Mouse (Mus musculus): ENCODE measurements at regions not wholly inside any gene's neighbourhood (a gene's known extent, or its start where the extent isn't known, plus 50 kb on each side); places are given as distances from the start of the nearest gene placed in this dataset.

DNA sequence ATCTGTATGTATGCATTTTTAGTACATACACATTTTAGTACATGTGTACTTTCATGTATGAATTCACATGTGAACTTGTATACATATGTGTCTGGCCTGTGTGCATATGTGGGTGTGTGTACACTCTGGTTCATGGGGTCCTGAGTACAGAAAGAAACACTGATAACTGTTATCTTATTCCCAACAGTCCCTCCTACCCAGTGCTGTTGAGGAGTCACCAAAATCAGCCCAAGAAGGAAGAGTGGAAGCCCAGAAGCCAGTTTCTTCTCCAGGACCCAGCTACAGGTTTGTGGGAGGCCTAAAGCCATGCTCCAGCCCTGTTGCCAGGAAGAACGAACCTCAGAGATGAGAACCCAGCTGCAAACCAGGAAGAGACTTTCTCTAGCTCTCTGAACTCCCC is 53.6 kb upstream of the Irf2bp2 start:
- no peak overlapping the region for H3K27ac ChIP-seq (ENCODE audit: insufficient read depth, low read depth)
- no peaks in the 10 kb centered on the region for H3K36me3 ChIP-seq (replicated peaks in 1 of 2; ENCODE audit: control insufficient read depth in 1 of 2, insufficient read depth in 1 of 2, low read length in 1 of 2)
- H3K4me1 ChIP-seq (ENCODE audit: control insufficient read depth in 1 of 2, insufficient read depth in 2 of 2) = peaks cover 3 to 13% of the 10 kb centered on the region in 2 experiments
- in situ Hi-C loops (cut with MboI; ENCODE audit: low pct_ligation_motif_present, low pct_unique_long_range_greater_than_20kb, low sequenced_read_pairs) (no loop called here), dilution Hi-C loops (cut with MboI; ENCODE audit: extremely low pct_ligation_motif_present, extremely low pct_unique_long_range_greater_than_20kb, low sequenced_read_pairs) (no loop called here)
- no peak overlapping the region for H3K9ac ChIP-seq (ENCODE audit: insufficient read depth, low read depth)
- TF ChIP-seq PAX5 (IDR thresholded peaks at IDR 0.05; ENCODE audit: low read length) = no peak
- no peak for TF ChIP-seq RAD21 (IDR thresholded peaks at IDR 0.05; ENCODE audit: low read depth, low read length)
- TF ChIP-seq SMC3 (IDR thresholded peaks at IDR 0.05; ENCODE audit: low read depth, low read length) = no peak
- TF ChIP-seq ZC3H11A (IDR thresholded peaks at IDR 0.05; ENCODE audit: low read depth, low read length) = no peak
- no peak for TF ChIP-seq IRF4 (IDR thresholded peaks at IDR 0.05; ENCODE audit: low read depth, low read length)
- no peak for TF ChIP-seq MYC (IDR thresholded peaks at IDR 0.05; ENCODE audit: low read depth, low read length)
- no peak for TF ChIP-seq POLR2A (IDR thresholded peaks at IDR 0.05; ENCODE audit: low read depth, low read length)
- no peak for TF ChIP-seq NRF1 (IDR thresholded peaks at IDR 0.05; ENCODE audit: low read depth, low read length)
- TF ChIP-seq MAFK (IDR thresholded peaks at IDR 0.05; ENCODE audit: insufficient replicate concordance, low read length) = no peak
- TF ChIP-seq HCFC1 (IDR thresholded peaks at IDR 0.05; ENCODE audit: low read depth, low read length) = no peak
- no peak for TF ChIP-seq POLR2AphosphoS2 (IDR thresholded peaks at IDR 0.05; ENCODE audit: low read depth, low read length)
- TF ChIP-seq TBP (conservative IDR thresholded peaks at IDR 0.05; ENCODE audit: low read depth, low read length) = no peak
- no peak for TF ChIP-seq MAX (IDR thresholded peaks at IDR 0.05; ENCODE audit: low read length)
- TF ChIP-seq SIN3A (IDR thresholded peaks at IDR 0.05; ENCODE audit: low read length) = no peak
- no peak for TF ChIP-seq USF1 (IDR thresholded peaks at IDR 0.05; ENCODE audit: low read depth, low read length)
- TF ChIP-seq RCOR1 (conservative IDR thresholded peaks at IDR 0.05; ENCODE audit: low read depth, low read length) = no peak
- TF ChIP-seq ETS1 (conservative IDR thresholded peaks at IDR 0.05; ENCODE audit: low read depth, low read length) = no peak
- no peak for TF ChIP-seq ZMIZ1 (IDR thresholded peaks at IDR 0.05; ENCODE audit: low read depth, low read length)
- H3K4me3 ChIP-seq (replicated peaks in 1 of 3; ENCODE audit: low read depth in 2 of 3, low read length in 2 of 3, poor library complexity in 1 of 3) = no peak overlapping the region
- H3K9me3 ChIP-seq (replicated peaks; ENCODE audit: low read length) = peaks cover 4% of the 10 kb centered on the region
- no peaks in the 10 kb centered on the region for H3K27me3 ChIP-seq (replicated peaks)
- H3K4me2 ChIP-seq (ENCODE audit: insufficient read depth, low read depth, poor library complexity, severe bottlenecking) = no peak overlapping the region
- DNase-seq (ENCODE audit: extremely low read depth) = no peak
- no peaks in the 10 kb centered on the region for H3K79me2 ChIP-seq (replicated peaks; ENCODE audit: control insufficient read depth, extremely low read depth, insufficient read depth, poor library complexity, severe bottlenecking)

DNA sequence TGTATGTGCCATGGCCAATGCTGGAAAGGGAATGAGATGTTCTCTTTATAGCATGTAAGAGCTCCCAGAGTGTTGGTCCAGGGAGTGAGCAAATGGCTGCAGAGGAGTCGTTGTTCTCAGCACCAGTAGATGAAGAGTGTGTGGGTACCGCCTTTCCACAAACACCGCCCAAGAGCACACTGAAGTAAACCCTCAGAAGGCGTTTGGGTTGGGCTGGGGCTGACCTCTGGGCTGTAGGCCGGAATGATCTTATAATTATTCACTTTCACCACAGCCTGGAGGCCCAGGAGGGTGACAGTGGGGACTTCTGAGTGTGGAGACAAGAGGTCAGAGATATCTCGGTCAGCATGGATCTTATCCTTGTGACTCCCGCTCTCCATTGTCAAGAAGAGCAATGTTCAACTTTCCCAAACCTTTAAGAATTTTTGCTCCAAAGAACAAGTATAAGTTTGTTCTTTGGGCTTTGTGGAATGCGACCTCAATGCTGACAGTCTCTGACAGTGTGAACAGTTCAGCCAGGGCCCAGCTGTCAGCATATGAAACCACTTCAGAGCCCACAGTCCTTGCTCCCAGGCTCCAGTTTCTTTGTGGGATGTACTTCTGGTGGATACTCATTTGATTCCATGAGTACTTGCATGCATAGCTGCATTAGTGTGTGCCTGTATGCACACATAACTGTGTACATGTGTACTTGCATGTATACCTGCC is 53.0 kb upstream of the Irf2bp2 start:
- Histone ChIP-seq H3K27ac (ENCODE audit: insufficient read depth, low read depth) (no peak overlapping the region), H3K4me2 (ENCODE audit: insufficient read depth, low read depth, poor library complexity, severe bottlenecking) (no peak overlapping the region), H3K36me3 (replicated peaks in 1 of 2; ENCODE audit: control insufficient read depth in 1 of 2, insufficient read depth in 1 of 2, low read length in 1 of 2) (no peaks in the 10 kb centered on the region), H3K9ac (ENCODE audit: insufficient read depth, low read depth) (no peak overlapping the region), H3K9me3 (replicated peaks; ENCODE audit: low read length) (peaks cover 9% of the 10 kb centered on the region), H3K4me3 (replicated peaks in 1 of 3; ENCODE audit: low read depth in 2 of 3, low read length in 2 of 3, poor library complexity in 1 of 3) (no peak overlapping the region), H3K79me2 (replicated peaks; ENCODE audit: control insufficient read depth, extremely low read depth, insufficient read depth, poor library complexity, severe bottlenecking) (no peaks in the 10 kb centered on the region), H3K27me3 (replicated peaks) (no peaks in the 10 kb centered on the region), H3K4me1 (ENCODE audit: control insufficient read depth in 1 of 2, insufficient read depth in 2 of 2) (peaks cover 9 to 13% of the 10 kb centered on the region in 2 experiments)
- dilution Hi-C loops (cut with MboI; ENCODE audit: extremely low pct_ligation_motif_present, extremely low pct_unique_long_range_greater_than_20kb, low sequenced_read_pairs) = no loop called here
- DNase-seq (ENCODE audit: extremely low read depth) = no peak
- TF ChIP-seq HCFC1 (IDR thresholded peaks at IDR 0.05; ENCODE audit: low read depth, low read length) = no peak
- no peak for TF ChIP-seq ZC3H11A (IDR thresholded peaks at IDR 0.05; ENCODE audit: low read depth, low read length)
- TF ChIP-seq TCF12 (IDR thresholded peaks at IDR 0.05; ENCODE audit: low read depth, low read length) = no peak
- no peak for TF ChIP-seq NELFE (IDR thresholded peaks at IDR 0.05; ENCODE audit: low read depth, low read length)
- TF ChIP-seq KAT2A (IDR thresholded peaks at IDR 0.05; ENCODE audit: insufficient replicate concordance, low read length) = no peak
- no peak for TF ChIP-seq POLR2A (IDR thresholded peaks at IDR 0.05; ENCODE audit: low read depth, low read length)
- TF ChIP-seq ZKSCAN1 (IDR thresholded peaks at IDR 0.05; ENCODE audit: borderline replicate concordance, low read depth, low read length) = no peak
- no peak for TF ChIP-seq CHD1 (IDR thresholded peaks at IDR 0.05; ENCODE audit: low read depth, low read length)
- TF ChIP-seq JUND (conservative IDR thresholded peaks at IDR 0.05; ENCODE audit: low read depth, low read length) = no peak
- no peak for TF ChIP-seq MYC (IDR thresholded peaks at IDR 0.05; ENCODE audit: low read depth, low read length)
- no peak for TF ChIP-seq SIN3A (IDR thresholded peaks at IDR 0.05; ENCODE audit: low read length)
- TF ChIP-seq USF2 (conservative IDR thresholded peaks at IDR 0.05; ENCODE audit: low read depth, low read length) = no peak
- TF ChIP-seq POLR2AphosphoS2 (IDR thresholded peaks at IDR 0.05; ENCODE audit: low read depth, low read length) = no peak
- no peak for TF ChIP-seq GABPA (IDR thresholded peaks at IDR 0.05; ENCODE audit: insufficient replicate concordance, low read depth, low read length)
- TF ChIP-seq ZNF384 (IDR thresholded peaks at IDR 0.05; ENCODE audit: low read depth, low read length) = no peak
- TF ChIP-seq BHLHE40 (IDR thresholded peaks at IDR 0.05; ENCODE audit: low read depth, low read length) = no peak
- no peak for TF ChIP-seq CTCF (conservative IDR thresholded peaks at IDR 0.05 in 1 of 2, IDR thresholded peaks at IDR 0.05 in 1 of 2; ENCODE audit: low read depth in 2 of 2, low read length in 2 of 2)
- in situ Hi-C loops (cut with MboI; ENCODE audit: low pct_ligation_motif_present, low pct_unique_long_range_greater_than_20kb, low sequenced_read_pairs) = no loop called here
